Mouse (Mus musculus) megakaryocyte-erythroid progenitor cell, adult 5-6 weeks (primary cell): ENCODE results near the gene Gm12216. TPM values are rescaled to one million over a fixed set of nuclear protein-coding genes. Genes with fewer than 3 reads are reported as not detected.

Source experiments
- ATAC-seq: replicated peaks from 2 replicates; pipeline ENCODE4 v1.8.0; 2016; ENCODE audit warnings: mild to moderate bottlenecking, inconsistent platforms; ENCODE audit not compliant: severe bottlenecking, poor library complexity, low FRiP score, low TSS enrichment
- total RNA-seq, 2 experiments: library from RNA; stranded (forward) in 1 of 2; stranded (reverse) in 1 of 2; fragments of 200-1000, 215-1000 nt in 1 of 2; fragments of >200 nt in 1 of 2; fragmentation: Nextera tagmentation in 1 of 2; gene quantifications; 2 replicates each; pipeline ENCODE4 v1.2.3; 2014 to 2017

Gene Gm12216
- total RNA-seq, 2 experiments from 2014 or later = 12.6 TPM; not detected in 1

DNA sequence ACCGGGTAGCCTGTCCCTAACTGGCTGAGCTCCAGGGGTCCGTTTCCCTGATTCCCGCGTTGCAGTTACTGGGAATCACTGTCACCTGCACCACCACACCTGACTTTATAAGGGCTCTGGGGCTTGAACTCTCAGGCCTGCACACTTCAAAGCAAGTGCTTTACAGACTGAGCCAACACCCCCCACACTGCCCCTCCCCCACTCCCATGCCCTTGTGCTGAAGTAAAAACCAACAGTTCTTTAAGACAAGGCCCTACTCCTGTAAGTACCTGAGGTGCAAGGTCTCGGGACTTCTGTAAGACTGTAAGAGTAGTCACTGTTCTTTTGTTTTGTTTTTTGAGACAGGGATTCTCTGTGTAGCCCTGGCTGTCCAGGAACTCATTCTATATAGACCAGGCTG lies 80.6 kb downstream of the Gm12216 start:
- no peak for ATAC-seq

DNA sequence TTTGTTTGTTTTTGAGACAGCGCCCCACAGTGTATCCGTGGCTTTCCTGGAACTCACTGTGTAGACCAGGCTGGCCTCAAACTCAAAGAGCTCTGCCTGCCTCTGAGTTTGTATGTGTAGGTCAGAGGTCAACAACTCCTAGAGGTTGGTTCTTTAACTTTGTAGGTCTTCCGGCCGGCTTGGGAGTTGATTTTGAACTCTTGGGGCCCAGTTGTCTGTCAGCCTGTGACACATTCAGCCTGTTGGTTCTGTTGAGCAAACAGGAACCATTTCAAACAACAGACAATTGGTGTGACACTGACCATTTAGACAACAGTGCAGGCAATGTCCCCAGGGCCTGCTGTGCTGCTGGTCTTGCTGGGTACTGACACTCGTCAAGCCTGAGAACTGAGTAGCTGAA lies 81.3 kb downstream of the Gm12216 start:
- no peak for ATAC-seq

DNA sequence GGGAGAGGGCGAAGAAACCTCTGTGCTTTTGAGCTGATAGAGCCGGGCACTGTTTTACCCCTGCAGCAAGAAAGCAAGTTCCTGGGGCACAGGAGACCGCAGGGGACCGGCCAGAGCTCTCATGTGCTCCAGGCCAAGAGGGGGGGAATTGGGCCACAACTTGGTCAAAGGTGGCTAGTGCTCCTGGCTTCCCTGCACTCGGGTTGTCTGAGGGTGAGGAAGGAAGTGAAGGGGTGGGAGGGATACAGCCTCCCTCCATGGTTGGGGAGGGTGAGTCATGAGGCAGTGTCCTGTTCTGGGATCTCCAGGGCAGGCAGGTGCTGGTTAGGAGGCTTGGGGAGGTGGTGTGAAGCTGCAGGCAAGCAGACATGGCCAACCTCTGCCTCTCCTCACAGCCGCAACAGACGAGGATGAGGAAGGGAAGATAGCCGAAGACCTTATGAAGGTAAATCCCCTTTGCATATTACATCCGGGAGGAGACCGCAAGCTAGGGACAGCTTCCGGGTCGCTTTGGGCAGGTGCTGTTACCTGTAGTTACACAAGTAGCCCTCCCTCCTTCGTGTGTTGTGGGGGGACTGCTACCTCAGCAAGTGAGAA lies 84.3 kb downstream of the Gm12216 start:
- ATAC-seq = no peak

DNA sequence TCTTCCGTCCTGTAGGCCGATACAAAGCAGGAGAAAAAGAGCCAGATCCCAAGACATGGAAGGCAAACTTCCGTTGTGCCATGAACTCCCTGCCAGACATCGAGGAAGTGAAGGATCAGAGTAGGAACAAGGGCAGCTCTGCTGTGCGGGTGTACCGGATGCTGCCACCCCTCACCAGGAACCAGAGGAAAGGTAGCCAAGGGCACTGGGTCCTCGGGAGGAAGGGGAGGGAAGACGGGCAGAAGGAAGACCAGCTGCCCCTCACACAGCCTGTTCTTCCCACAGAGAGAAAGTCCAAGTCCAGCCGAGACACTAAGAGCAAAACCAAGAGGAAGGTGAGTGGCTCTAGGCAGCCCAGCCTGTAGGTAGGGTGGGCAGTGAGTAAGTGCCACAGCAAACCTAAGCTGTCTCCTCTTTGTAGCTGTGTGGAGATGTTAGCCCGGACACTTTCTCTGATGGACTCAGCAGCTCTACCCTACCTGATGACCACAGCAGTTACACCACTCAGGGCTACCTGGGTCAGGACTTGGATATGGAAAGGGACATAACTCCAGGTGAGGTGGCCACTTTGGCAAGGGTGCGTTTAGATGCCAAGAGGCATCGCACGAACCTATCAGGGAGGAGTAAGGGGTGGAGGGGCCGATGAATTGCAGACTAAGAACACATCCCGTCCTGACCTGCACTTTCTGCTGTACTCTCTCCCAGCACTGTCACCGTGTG lies 85.3 kb downstream of the Gm12216 start:
- no peak for ATAC-seq

DNA sequence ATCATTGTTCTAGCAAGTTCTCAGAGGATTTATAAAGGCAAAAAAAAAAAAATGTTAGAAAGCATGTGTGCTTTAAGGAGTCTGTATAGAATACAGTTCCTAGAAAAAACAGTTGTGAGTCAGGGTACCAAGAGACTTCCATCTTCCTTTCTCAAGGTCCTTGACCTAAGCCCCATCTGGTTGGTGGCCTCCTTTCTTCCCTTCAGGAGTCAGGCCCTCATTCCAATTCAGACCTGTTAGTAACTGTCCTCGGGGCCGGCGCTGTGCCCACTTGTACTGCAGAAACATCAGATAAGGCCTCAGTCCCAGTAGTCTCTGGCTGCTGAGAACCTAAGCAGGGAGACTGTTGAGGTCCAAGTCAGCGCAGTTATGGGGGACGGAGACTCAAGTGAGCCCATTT lies 86.0 kb downstream of the Gm12216 start, which contains the start of gene Gm17334:
Gene Gm17334, minus strand, starts transcription at position 101 of the 400 bp plus-strand sequence.
- no peak for ATAC-seq

DNA sequence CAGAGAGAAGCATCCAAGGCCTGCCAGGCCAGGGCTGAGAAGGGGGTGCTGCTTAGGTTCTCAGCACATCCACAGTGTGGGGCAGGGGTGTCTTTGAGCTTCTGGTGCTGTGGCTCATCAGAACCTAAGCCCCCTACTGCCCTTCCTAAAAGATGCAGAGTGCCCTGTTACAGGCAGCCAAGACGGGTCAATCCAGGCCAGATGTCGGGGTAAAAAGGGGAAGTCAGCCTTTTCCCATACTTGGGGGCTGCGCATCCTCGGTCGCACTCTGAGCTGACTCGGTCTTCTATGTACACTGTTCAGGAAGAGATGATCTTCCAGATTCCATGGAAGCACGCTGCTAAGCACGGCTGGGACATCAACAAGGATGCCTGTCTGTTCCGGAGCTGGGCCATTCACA lies 86.5 kb downstream of the Gm12216 start:
- no peak for ATAC-seq

DNA sequence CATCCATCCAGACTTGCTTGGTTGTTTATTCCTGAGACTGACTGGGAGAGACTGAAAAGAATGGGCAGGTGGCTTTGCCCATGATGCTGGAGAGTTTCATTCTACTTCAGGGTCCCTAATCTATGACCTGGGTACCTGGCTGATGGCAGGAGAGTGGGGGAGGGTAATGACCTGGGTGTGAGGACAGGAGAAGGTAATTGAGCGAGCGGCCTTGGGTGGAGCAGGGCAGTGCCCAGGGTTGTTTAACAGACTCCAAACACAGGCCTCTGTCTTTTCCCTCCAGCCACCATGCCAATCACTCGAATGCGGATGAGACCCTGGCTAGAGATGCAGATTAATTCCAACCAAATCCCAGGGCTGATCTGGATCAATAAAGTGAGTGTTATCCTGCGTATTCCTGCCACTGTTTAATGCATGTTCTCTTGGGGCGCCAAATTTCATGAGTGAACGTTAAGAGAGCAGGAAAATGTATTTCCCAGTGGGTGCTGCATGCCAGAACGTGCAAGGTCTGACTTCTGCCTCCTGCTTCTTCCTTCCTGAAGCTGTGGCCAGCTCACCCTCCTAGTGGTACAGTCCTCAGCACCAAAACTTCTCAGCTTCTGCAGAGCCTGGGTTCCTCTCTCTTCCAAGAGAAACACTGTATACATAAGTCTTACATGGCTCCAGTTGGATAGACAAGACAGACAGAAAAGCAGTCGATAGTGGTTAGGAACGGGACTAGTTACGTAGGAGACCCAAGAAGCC lies 87.9 kb downstream of the Gm12216 start:
- no peak for ATAC-seq

DNA sequence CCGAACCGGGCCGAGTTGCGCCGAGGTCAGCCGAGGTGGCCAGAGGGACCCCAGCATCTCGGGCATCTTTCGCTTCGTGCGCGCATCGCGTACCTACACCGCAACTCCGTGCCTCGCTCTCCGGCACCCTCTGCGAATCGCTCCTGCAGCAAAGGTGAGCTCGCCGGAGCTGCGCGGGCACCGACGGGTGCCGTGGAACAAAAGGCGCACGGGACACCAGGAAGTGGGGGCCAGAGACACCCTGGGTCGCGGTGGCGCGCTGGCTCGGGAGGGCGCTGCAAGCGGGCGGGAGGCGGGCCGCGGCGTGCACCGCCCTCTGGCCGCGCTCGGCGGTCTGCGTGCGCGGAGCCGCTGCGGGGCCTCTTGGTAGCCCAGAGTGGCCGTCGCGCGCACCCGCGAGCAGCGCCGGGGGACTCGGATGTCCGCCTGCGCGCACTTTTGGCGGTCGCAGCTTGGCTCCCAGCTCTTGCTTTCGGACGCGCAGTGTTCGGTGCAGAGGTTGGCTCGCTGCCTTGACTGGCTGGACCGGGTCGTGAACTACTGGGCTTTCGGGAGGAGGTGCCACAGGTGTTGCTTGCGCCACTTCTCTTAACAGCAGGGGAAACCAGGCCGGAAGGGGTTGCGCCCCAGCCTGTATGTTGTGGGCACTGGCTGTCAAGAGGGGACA lies 88.8 kb downstream of the Gm12216 start:
- ATAC-seq = peak; percentile 25; the same call in 1 of the 2 replicates

DNA sequence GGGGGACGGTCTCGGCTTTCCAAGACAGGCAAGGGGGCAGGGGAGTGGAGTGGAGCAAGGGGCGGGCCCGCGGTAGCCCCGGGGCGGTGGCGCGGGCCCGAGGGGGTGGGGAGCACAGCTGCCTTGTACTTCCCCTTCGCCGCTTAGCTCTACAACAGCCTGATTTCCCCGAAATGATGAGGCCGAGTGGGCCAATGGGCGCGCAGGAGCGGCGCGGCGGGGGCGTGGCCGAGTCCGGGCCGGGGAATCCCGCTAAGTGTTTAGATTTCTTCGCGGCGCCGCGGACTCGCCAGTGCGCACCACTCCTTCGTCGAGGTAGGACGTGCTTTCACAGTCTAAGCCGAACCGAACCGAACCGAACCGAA lies 89.3 kb downstream of the Gm12216 start, which contains the start of gene Irf1:
Gene Irf1, plus strand, starts transcription at position 255 of the 365 bp plus-strand sequence.
- ATAC-seq = peak; percentile 86

DNA sequence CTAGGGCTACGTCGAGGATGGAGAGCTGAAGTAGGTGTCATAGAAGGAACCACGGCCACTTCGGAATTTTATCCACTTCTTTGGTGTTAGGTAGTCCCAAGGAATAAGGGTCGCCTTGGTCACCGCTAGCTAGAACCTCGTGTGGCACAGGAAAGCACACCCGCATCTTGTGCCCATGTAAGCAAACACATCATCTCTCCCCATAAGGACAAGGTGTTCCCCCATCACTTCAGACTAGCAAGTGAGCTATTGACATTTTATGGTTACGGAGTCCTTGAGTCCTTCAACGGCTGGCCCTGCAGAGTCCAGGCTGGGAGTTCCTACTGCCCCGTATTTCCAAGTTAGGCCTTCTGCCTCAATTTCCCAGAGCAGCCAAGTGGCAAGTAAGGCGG lies 89.9 kb downstream of the Gm12216 start:
- ATAC-seq = no peak

DNA sequence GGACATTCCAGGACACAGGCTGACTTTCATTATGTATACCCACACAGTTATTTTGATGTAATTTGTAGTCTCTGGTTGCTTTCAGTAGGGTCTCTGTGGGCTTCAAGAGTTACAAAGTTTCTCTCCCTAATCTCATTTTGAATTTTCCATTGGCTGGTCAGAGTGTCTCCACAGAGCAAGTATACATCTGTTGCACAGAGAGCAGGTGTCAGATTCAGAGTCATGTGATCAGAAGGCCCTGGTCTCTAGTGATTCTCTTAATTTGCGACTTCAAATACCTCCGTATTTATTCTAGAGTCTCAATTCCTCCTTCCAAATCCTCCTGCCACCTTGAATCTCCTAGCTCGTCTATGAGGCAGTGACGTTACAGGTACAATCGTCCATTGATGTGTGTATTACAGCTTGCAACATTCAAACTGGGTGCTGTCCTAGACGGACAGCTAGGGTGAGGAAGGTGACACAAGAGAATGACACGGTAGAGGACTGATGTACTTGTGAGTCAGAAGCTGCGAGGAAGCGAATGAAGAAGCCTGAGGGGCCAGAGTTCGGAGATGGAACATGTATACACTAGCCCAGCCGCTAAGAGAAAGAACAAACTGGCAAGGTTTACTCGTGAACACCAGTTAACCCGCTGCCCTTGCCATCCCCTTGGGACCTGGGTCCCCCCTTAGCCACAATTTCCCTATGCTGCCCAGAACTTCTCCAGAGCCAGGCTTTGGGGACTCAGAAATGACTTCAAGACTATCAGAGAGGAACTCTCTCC lies 90.5 kb downstream of the Gm12216 start:
- no peak for ATAC-seq

DNA sequence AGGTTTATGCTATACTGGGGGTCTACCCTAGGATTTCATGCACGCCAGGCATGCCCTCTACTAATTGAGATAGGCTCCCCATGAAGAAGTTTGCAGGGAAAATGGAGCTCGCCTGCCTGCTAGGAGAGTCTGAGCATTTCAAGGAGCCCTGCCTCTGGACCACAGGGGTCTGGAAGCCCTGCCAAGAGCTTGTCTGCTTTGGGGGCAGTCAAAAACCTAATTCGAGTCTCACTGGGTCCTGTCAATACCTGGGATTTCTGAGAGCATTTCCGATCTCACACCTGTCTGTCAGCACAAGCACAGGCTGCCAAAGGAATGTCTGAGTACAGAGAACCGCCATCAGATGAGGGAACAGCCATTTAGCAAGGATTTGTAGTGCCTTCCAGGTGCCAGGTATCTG lies 94.5 kb downstream of the Gm12216 start:
- ATAC-seq = no peak

DNA sequence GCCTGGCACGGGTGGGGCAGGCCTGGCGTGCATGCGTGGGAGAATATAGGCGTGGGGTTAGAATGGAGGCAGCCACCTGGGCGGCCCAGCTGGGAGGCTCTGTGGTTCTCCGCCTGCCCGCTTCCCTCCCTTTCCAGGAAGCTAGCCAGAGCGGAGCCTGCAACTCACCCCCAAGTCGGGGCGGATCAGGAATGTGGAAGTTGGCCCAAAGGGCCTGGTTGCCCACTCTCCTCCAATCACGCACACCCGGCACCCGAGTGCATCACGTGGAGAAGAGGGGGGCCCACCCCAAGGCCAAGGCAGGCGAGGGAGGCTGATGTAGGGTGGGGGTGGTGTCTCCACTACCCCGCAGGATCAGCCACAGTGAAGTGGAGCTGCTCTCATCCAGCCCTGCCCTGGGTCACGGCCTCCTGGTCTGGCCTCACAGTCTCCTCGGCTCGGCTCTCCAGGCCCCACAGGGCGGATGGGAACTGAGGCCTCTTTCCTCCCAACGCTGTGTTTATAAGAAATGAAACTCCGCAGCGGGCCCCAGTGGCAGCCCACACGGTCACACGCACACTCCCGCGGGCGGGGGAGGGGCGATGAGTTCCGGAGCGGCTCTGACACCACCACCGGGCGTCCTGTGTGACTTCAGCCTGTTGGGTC lies 95.4 kb downstream of the Gm12216 start:
- peak; percentile 82 for ATAC-seq

DNA sequence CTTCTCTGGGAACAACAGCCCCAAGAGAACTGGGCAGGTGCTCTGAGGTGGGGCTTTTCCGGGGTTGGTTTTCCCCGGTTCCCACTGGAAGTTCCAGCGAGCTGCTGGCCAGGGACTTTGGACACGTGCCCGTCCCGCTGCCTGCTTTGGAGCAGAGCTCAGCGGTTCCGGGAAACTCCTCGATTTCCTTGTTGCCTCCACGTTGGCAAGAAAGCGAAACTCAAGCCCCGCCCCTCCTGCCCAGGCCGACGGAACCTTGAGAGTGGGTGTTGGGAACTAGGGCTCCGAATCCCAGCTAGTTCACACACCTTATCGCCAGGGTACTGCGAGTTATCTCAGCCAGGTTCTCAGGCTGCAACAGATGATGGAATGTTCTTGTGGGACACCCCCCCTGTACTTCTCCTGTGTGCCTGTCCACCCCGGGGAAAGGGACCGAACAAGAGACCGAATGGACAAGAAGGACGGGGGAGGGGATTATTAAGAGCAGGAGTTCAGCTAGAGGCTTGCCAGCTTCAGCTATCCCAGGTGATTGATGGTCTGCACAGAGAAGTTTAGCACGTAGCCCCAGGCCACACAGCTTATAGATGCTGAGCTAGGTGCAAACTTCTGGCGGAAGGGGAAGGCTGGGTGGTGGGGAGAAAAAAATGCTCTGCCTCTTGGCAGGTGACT lies 96.1 kb downstream of the Gm12216 start:
- peak; percentile 45 for ATAC-seq

DNA sequence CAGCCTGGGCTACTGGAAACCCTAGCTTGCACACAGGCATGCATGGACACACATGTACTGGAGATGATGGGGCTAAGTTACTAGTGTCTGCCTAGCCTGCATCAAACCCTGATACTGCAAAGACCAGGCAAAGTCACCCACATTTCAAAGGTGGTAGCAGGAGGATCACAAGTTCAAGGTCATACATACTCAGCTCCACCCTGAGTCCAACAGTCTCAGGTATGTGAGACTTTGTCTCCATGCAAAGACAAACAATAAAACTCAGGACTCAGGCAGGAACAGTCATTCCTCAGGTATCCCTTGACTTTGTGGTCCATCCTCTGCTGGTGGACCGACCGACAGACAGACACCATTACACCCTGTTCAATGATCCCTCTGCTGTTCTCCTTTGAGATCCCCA lies 96.6 kb downstream of the Gm12216 start:
- no peak for ATAC-seq

DNA sequence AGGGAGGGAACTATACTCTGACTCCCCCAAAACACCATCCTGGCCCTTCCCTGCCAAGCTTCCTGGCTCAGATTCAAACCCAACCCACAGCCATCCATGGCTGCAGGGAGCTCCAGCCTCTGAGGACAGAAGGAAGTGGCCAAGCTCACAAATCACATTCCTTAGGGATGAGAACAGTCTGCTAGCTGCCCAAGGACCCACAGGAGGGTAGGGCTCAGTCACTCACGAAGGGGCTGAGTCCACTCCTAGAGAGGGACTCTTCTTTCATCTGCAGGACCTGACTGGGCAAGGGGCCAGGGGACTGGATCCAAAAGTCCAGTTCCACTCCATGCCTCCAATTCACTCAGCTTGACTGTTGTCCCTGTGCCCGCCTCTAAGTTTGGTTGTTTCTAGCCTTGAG lies 97.2 kb downstream of the Gm12216 start:
- ATAC-seq = no peak

DNA sequence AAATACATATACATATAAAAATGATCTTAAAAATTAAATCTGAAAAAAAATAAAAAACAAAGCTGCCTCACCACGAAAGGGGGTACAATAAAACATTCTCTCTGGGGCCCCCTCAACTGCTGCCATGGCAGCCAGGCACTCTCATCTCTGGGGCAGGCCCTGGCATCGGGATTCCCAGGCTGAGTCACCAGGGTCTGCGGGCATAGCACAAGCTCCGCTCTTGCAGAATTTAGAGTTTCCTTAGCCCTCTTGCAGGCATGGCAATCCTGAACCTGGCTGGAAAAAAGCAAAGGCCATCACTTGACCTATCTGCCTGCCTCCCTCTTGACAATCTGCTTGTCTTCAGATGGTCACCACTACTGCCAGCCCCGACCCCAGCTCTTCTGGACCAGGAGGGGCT lies 97.8 kb downstream of the Gm12216 start:
- no peak for ATAC-seq
